Comparison of ENCODE assay signal across 8 mouse cellular contexts in genomic region chr2:18064356-18064858, GRCm38 (mm10). TPM values are rescaled to one million over a fixed set of nuclear protein-coding genes. Genes with fewer than 3 reads are reported as not detected.
DNase-seq lines count a peak whose midpoint lies in the region; ATAC-seq lines count a peak whose summit lies in the region.

No protein-coding gene starts in this region.

- peaks cover 10% of the 10 kb centered on the region for H3K36me3 ChIP-seq in intestine, embryonic 14.5 days (ENCODE audit: control insufficient read depth, insufficient read depth, low read length)

- under 1% methylated on average over 23 of the region's 58 CpGs for WGBS in intestine, embryonic 14.5 days

- H3K9me3 ChIP-seq in intestine, embryonic 14.5 days (ENCODE audit: control insufficient read depth, low read length): no peaks in the 10 kb centered on the region

- peaks cover 11% of the 10 kb centered on the region; the same call in 1 of the 2 replicates for H3K4me1 ChIP-seq in intestine, embryonic 14.5 days (replicated peaks; ENCODE audit: control insufficient read depth, insufficient read depth, low read length)

- ATAC-seq in intestine, embryonic 14.5 days (replicated peaks; ENCODE audit: low FRiP score, low TSS enrichment, low read depth): peak; percentile 96

- no peaks in the 10 kb centered on the region for H3K27me3 ChIP-seq in intestine, embryonic 14.5 days (replicated peaks; ENCODE audit: control insufficient read depth, insufficient read depth, low read length)

- H3K4me3 ChIP-seq in intestine, embryonic 14.5 days (ENCODE audit: low read depth, low read length): peak overlapping the region; percentile 69

- peak; percentile 89 to 90 for DNase-seq in adrenal gland, adult 18-20 months (ENCODE audit: low spot score in 2 of 2)
- DNase-seq in embryo, embryonic 10 days (ENCODE audit: low spot score): peak; percentile 94
- peak; percentile 91 for DNase-seq in gastrocnemius, postnatal 14 days
- peak; percentile 91 for DNase-seq in intestine, embryonic 14.5 days (ENCODE audit: low spot score)
- peak; percentile 93 for DNase-seq in left cerebral cortex, postnatal 25 days (ENCODE audit: low spot score in 2 of 2)
- peak; percentile 96 for DNase-seq in mesoderm, embryonic 11.5 days (ENCODE audit: low read depth, low spot score)
- peak; percentile 88 to 89 for DNase-seq in right cerebral cortex, postnatal 36 days (ENCODE audit: low spot score in 2 of 2)
- peak; percentile 90 to 91 for DNase-seq in urinary bladder, postnatal 4 days (ENCODE audit: low spot score in 2 of 2)

- H3K4me2 ChIP-seq in intestine, embryonic 14.5 days (ENCODE audit: low read length): peak overlapping the region; percentile 74

- peak overlapping the region; percentile 89 for H3K9ac ChIP-seq in intestine, embryonic 14.5 days (ENCODE audit: low read length)

- intact Hi-C loops in gastrocnemius, postnatal 14 days (cut with DNase I; ENCODE audit: low total_unique reads): no loop called here
- intact Hi-C loops in left cerebral cortex, postnatal 25 days (cut with DNase I): loop anchor here (1.0 to 2.0 kb wide), 2 partner anchors 8 to 38 kb away; no protein-coding TSS in a partner anchor

- peak overlapping the region; percentile 99 for H3K27ac ChIP-seq in intestine, embryonic 14.5 days (ENCODE audit: low read depth)

RNA-seq across cellular contexts. Expression of gene Mllt10, which starts 9.4 kb away (rescaled TPM):
- total RNA-seq in adrenal gland, adult 18-20 months (2021): 10 to 100 TPM; 41.4 to 44.8 TPM
- total RNA-seq in gastrocnemius, postnatal 14 days (2021): 10 to 100 TPM; 19.0 to 20.5 TPM
- polyA plus RNA-seq in intestine, embryonic 14.5 days (2014; fragmentation: Nextera tagmentation; extraction: Ambion mirVana): 36.4 and 40.2 TPM in 2 replicates
- 10 to 100 TPM; 47.2 to 51.5 TPM for total RNA-seq in left cerebral cortex, postnatal 25 days (2021)

RNA-seq across cellular contexts. Expression of gene Skida1, which starts 15.6 kb away (rescaled TPM):
- 1 to 10 TPM; 1.6 to 2.0 TPM for total RNA-seq in adrenal gland, adult 18-20 months (2021)
- total RNA-seq in gastrocnemius, postnatal 14 days (2021): 1 to 10 TPM in 1 of 2 experiments, under 1 TPM in 1; 1.00 to 1.0 TPM
- polyA plus RNA-seq in intestine, embryonic 14.5 days (2014; fragmentation: Nextera tagmentation; extraction: Ambion mirVana): 3.3 and 3.8 TPM in 2 replicates
- total RNA-seq in left cerebral cortex, postnatal 25 days (2021): 1 to 10 TPM; 7.5 to 8.3 TPM

RNA-seq across cellular contexts. Expression of gene A930004D18Rik, which starts 26.9 kb away (rescaled TPM):
- total RNA-seq in adrenal gland, adult 18-20 months (2021): 1 to 10 TPM; 1.4 to 2.3 TPM
- 1 to 10 TPM in 1 of 2 experiments, under 1 TPM in 1; 0.89 to 1.1 TPM for total RNA-seq in gastrocnemius, postnatal 14 days (2021)
- polyA plus RNA-seq in intestine, embryonic 14.5 days (2014; fragmentation: Nextera tagmentation; extraction: Ambion mirVana): 11.5 and 13.3 TPM in 2 replicates
- 1 to 10 TPM; 1.7 to 2.8 TPM for total RNA-seq in left cerebral cortex, postnatal 25 days (2021)

Comparison
In these comparisons a context has a peak if more than half of its experiments do, and no peak if none do; other contexts are left out.
1. Peak in every context shown above with its lines: DNase-seq, ATAC-seq, H3K4me3 ChIP-seq and H3K27ac ChIP-seq.